Mouse (Mus musculus): ENCODE data around the gene Cyb561a3.

- TF ChIP-seq POLR2A (IDR thresholded peaks at IDR 0.05; ENCODE audit: control insufficient read depth in 1 of 2, insufficient read depth in 1 of 2, low read depth in 1 of 2, low read length in 2 of 2, poor library complexity in 1 of 2) (no peak), MAX (IDR thresholded peaks at IDR 0.05; ENCODE audit: low read length) (no peak), POLR2AphosphoS2 (IDR thresholded peaks at IDR 0.05; ENCODE audit: low read length) (no peak), MEF2A (IDR thresholded peaks at IDR 0.05; ENCODE audit: extremely low read depth, insufficient replicate concordance, low read depth, low read length, poor library complexity, severe bottlenecking) (no peak), NELFE (IDR thresholded peaks at IDR 0.05; ENCODE audit: low read depth, low read length) (no peak), MYC (IDR thresholded peaks at IDR 0.05; ENCODE audit: low read depth, low read length) (no peak), POLR2AphosphoS5 (IDR thresholded peaks at IDR 0.05; ENCODE audit: borderline replicate concordance, low read depth, low read length) (no peak), ZKSCAN1 (IDR thresholded peaks at IDR 0.05; ENCODE audit: low read depth, low read length) (no peak)
Measured at GRCm38 (mm10) chr19:10640589-10641378, 63.8 kb downstream of the Cyb561a3 start.

All from MEL (cell line).